Mouse (Mus musculus) liver, embryonic 13.5 days (tissue): ENCODE data around the gene Fbxl8. TPM values are rescaled to one million over a fixed set of nuclear protein-coding genes. Genes with fewer than 3 reads are reported as not detected.
A peak's percentile ranks its signal among the peaks of the same experiment; 100 is the strongest.
"Not testable (repeated sequence)": the region's sequence is repeated elsewhere in the genome, so short reads cannot be mapped to it uniquely, and the experiment has no call there.

ENCODE experiments used
- ATAC-seq: fragments of 200-750 bp; cut with Nextera tagmentation; 2 replicates; pipeline ENCODE4 v1.8.0; 2017; ENCODE audit warnings: low read depth, mild to moderate bottlenecking, moderate number of reproducible peaks, moderate library complexity
- DNase-seq: peaks from one replicate; pipeline ENCODE4 v3.0.0; 2022
- H3K27ac ChIP-seq: fragments of 300-500 bp; sonication (generic); 2 replicates; pipeline ENCODE4 v1.5.1; 2015; ENCODE audit warnings: moderate library complexity, mild to moderate bottlenecking, inconsistent platforms
- H3K27me3 ChIP-seq: fragments of 300-500 bp; sonication (generic); 2 replicates; pipeline ENCODE4 v1.6.1; 2015; ENCODE audit warnings: mild to moderate bottlenecking, inconsistent platforms
- H3K36me3 ChIP-seq: fragments of 300-500 bp; sonication (generic); 2 replicates; pipeline ENCODE4 v1.6.1; 2015; ENCODE audit warnings: mild to moderate bottlenecking, inconsistent platforms
- H3K4me1 ChIP-seq: fragments of 300-500 bp; sonication (generic); replicated peaks from 2 replicates; pipeline ENCODE4 v1.6.1; 2015; ENCODE audit warnings: inconsistent platforms
- H3K4me2 ChIP-seq: fragments of 300-500 bp; sonication (generic); 2 replicates; pipeline ENCODE4 v1.6.1; 2015; ENCODE audit warnings: inconsistent platforms, mild to moderate bottlenecking, moderate library complexity
- H3K4me3 ChIP-seq: fragments of 300-500 bp; sonication (generic); replicated peaks from 2 replicates; pipeline ENCODE4 v1.5.1; 2015; ENCODE audit warnings: mild to moderate bottlenecking, inconsistent platforms
- H3K9ac ChIP-seq: fragments of 300-500 bp; sonication (generic); 2 replicates; pipeline ENCODE4 v1.6.1; 2015; ENCODE audit warnings: mild to moderate bottlenecking, inconsistent platforms
- H3K9me3 ChIP-seq: fragments of 300-500 bp; sonication (generic); replicated peaks from 2 replicates; pipeline ENCODE4 v1.6.1; 2016; ENCODE audit warnings: inconsistent platforms
- WGBS: fragments of 180-500 bp; shearing (Covaris S2); methylation state at CpG from one replicate; pipeline ENCODE4 v1.1.7; 2015; ENCODE audit not compliant: insufficient replicate concordance; 5-methylcytosine and 5-hydroxymethylcytosine counted together
- polyA plus RNA-seq: library from polyadenylated mRNA; unstranded; fragments of >200 nt; fragmentation: Nextera tagmentation; extraction: Ambion mirVana; gene quantifications from 2 replicates; pipeline ENCODE4 v1.2.1, GENCODE M21; 2015

The Fbxl8 gene
- polyA plus RNA-seq, 1 experiment from 2014 or later: 0.98 TPM

- ATAC-seq (no peak), DNase-seq (no peak)
- Histone ChIP-seq H3K4me1 (peaks cover 34% of the 10 kb centered on the region), H3K9ac (no peak overlapping the region), H3K27me3 (peaks cover 50% of the 10 kb centered on the region), H3K4me3 (no peak overlapping the region), H3K36me3 (no peaks in the 10 kb centered on the region), H3K9me3 (no peaks in the 10 kb centered on the region), H3K4me2 (no peak overlapping the region), H3K27ac (no peak overlapping the region)
- WGBS: 86% methylated on average over 5 of the region's 5 CpGs
Observed at GRCm38 (mm10) chr8:105288231-105288630, 23.8 kb downstream of the Fbxl8 start.

- WGBS: 1% methylated on average over 53 of the region's 53 CpGs
- peaks cover 46% of the 10 kb centered on the region for H3K27me3 ChIP-seq
- H3K27ac ChIP-seq: peak overlapping the region; percentile 59; the same call in 1 of the 2 replicates
- H3K4me3 ChIP-seq: peak overlapping the region; percentile 61
- peaks cover 29% of the 10 kb centered on the region for H3K4me1 ChIP-seq
- DNase-seq: peak; percentile 82
- no peaks in the 10 kb centered on the region for H3K9me3 ChIP-seq
- H3K9ac ChIP-seq: peak overlapping the region; percentile 55
- ATAC-seq: peak; percentile 82
- H3K36me3 ChIP-seq: no peaks in the 10 kb centered on the region
- peak overlapping the region; percentile 87 for H3K4me2 ChIP-seq
Observed at GRCm38 (mm10) chr8:105288958-105289732, 24.7 kb downstream of the Fbxl8 start.

GRCm38 (mm10) chr8:105289805-105290460 is 25.5 kb downstream of the Fbxl8 start, which contains the start of gene 4931428F04Rik:
Gene 4931428F04Rik, minus strand, starts transcription at chr8:105289864.
- H3K4me2 ChIP-seq: peak within 1 kb of the TSS; percentile 87
- H3K27ac ChIP-seq: peak within 1 kb of the TSS; percentile 59; the same call in 1 of the 2 replicates
- H3K4me1 ChIP-seq: peaks cover 29% of the 10 kb centered on the region
- ATAC-seq (peak; percentile 16), DNase-seq (no peak)
- no peaks in the 10 kb centered on the region for H3K36me3 ChIP-seq
- H3K4me3 ChIP-seq: peak within 1 kb of the TSS; percentile 61
- 4% methylated on average over 43 of the region's 43 CpGs for WGBS
- peaks cover 40% of the 10 kb centered on the region for H3K27me3 ChIP-seq
- H3K9me3 ChIP-seq: no peaks in the 10 kb centered on the region
- H3K9ac ChIP-seq: peak within 1 kb of the TSS; percentile 55

- no peak for ATAC-seq
- H3K9me3 ChIP-seq: no peaks in the 10 kb centered on the region
- peaks cover 32% of the 10 kb centered on the region for H3K4me1 ChIP-seq
- H3K27ac ChIP-seq: no peak overlapping the region
- peak overlapping the region; percentile 87 for H3K4me2 ChIP-seq
- peak; percentile 81 for DNase-seq
- H3K4me3 ChIP-seq: peak overlapping the region; percentile 61; the same call in 1 of the 2 replicates
- peaks cover 32% of the 10 kb centered on the region for H3K27me3 ChIP-seq
- WGBS: 17% methylated on average over 31 of the region's 31 CpGs
- no peak overlapping the region for H3K9ac ChIP-seq
- no peaks in the 10 kb centered on the region for H3K36me3 ChIP-seq
Observed at GRCm38 (mm10) chr8:105290554-105291314, 26.3 kb downstream of the Fbxl8 start.

- not testable (repeated sequence) for H3K9ac ChIP-seq, ATAC-seq, H3K9me3 ChIP-seq, H3K4me2 ChIP-seq, DNase-seq, H3K27ac ChIP-seq, H3K4me3 ChIP-seq, H3K36me3 ChIP-seq
- Histone ChIP-seq H3K4me1 (peaks cover 38% of the 10 kb centered on the region), H3K27me3 (peaks cover 28% of the 10 kb centered on the region)
- WGBS: 73% methylated on average over 8 of the region's 8 CpGs
Observed at GRCm38 (mm10) chr8:105291364-105291763, 26.9 kb downstream of the Fbxl8 start.

- not testable (repeated sequence) for H3K27ac ChIP-seq, H3K4me3 ChIP-seq, ATAC-seq, DNase-seq, H3K9me3 ChIP-seq, H3K36me3 ChIP-seq, H3K4me2 ChIP-seq, H3K9ac ChIP-seq
- H3K4me1 ChIP-seq: peaks cover 43% of the 10 kb centered on the region
- WGBS: 38% methylated on average over 3 of the region's 3 CpGs
- H3K27me3 ChIP-seq: peaks cover 23% of the 10 kb centered on the region
Observed at GRCm38 (mm10) chr8:105291802-105292201, 27.4 kb downstream of the Fbxl8 start.

- DNase-seq: no peak
- H3K4me2 ChIP-seq: no peak overlapping the region
- no peak for ATAC-seq
- H3K27me3 ChIP-seq: peaks cover 23% of the 10 kb centered on the region
- no peak overlapping the region for H3K9ac ChIP-seq
- H3K27ac ChIP-seq: no peak overlapping the region
- peaks cover 47% of the 10 kb centered on the region for H3K4me1 ChIP-seq
- H3K9me3 ChIP-seq: no peaks in the 10 kb centered on the region
- no peaks in the 10 kb centered on the region for H3K36me3 ChIP-seq
- WGBS: 74% methylated on average over 7 of the region's 7 CpGs
- no peak overlapping the region for H3K4me3 ChIP-seq
Observed at GRCm38 (mm10) chr8:105292471-105292870, 28.0 kb downstream of the Fbxl8 start.

- Histone ChIP-seq H3K9ac (no peak overlapping the region), H3K27ac (no peak overlapping the region), H3K36me3 (peaks cover under 1% of the 10 kb centered on the region), H3K4me2 (no peak overlapping the region), H3K4me1 (peaks cover 46% of the 10 kb centered on the region), H3K4me3 (no peak overlapping the region), H3K27me3 (peaks cover 20% of the 10 kb centered on the region), H3K9me3 (no peaks in the 10 kb centered on the region)
- 78% methylated on average over 19 of the region's 19 CpGs for WGBS
- ATAC-seq (no peak), DNase-seq (no peak)
Observed at GRCm38 (mm10) chr8:105293405-105293804, 29.0 kb downstream of the Fbxl8 start.

- no peak overlapping the region for H3K9ac ChIP-seq
- 71% methylated on average over 9 of the region's 9 CpGs for WGBS
- peaks cover 44% of the 10 kb centered on the region for H3K4me1 ChIP-seq
- peaks cover 12% of the 10 kb centered on the region for H3K36me3 ChIP-seq
- no peak overlapping the region for H3K27ac ChIP-seq
- DNase-seq (no peak), ATAC-seq (no peak)
- H3K9me3 ChIP-seq: no peaks in the 10 kb centered on the region
- H3K4me3 ChIP-seq: peak overlapping the region; percentile 33; the same call in 1 of the 2 replicates
- peaks cover 14% of the 10 kb centered on the region for H3K27me3 ChIP-seq
- H3K4me2 ChIP-seq: peak overlapping the region; percentile 95
Observed at GRCm38 (mm10) chr8:105294776-105295175, 30.3 kb downstream of the Fbxl8 start.

GRCm38 (mm10) chr8:105295256-105295655 is 30.8 kb downstream of the Fbxl8 start:
- no peak overlapping the region for H3K9ac ChIP-seq
- peak overlapping the region; percentile 95 for H3K4me2 ChIP-seq
- H3K4me1 ChIP-seq: peaks cover 44% of the 10 kb centered on the region
- 55% methylated on average over 11 of the region's 11 CpGs for WGBS
- H3K9me3 ChIP-seq: no peaks in the 10 kb centered on the region
- DNase-seq (no peak), ATAC-seq (no peak)
- H3K27me3 ChIP-seq: peaks cover 9% of the 10 kb centered on the region
- H3K4me3 ChIP-seq: peak overlapping the region; percentile 33; the same call in 1 of the 2 replicates
- 0 out of 2 replicates have a peak overlapping the region, but pooled peaks have one; percentile 97 for H3K27ac ChIP-seq
- peaks cover 17% of the 10 kb centered on the region for H3K36me3 ChIP-seq
